Mouse (Mus musculus) stomach, embryonic 16.5 days (tissue): Measurements from ENCODE around the gene Srp68. TPM values are rescaled to one million over a fixed set of nuclear protein-coding genes. Genes with fewer than 3 reads are reported as not detected.

ENCODE experiments used
- ATAC-seq: fragments of 200-750 bp; cut with Nextera tagmentation; 2 replicates; pipeline ENCODE4 v1.8.0; 2017; ENCODE audit warnings: moderate number of reproducible peaks, moderate TSS enrichment; ENCODE audit not compliant: insufficient read depth, low FRiP score
- H3K27ac ChIP-seq: fragments of 300-500 bp; sonication (generic); 2 replicates; pipeline ENCODE4 v1.5.1; 2014; ENCODE audit warnings: low read length
- H3K27me3 ChIP-seq: fragments of 300-500 bp; sonication (generic); 2 replicates; pipeline ENCODE4 v1.6.1; 2014; ENCODE audit warnings: low read length, control low read depth, mixed read lengths; ENCODE audit not compliant: control insufficient read depth, insufficient read depth
- H3K36me3 ChIP-seq: fragments of 300-500 bp; sonication (generic); 2 replicates; pipeline ENCODE4 v1.6.1; 2014; ENCODE audit warnings: low read length; ENCODE audit not compliant: control insufficient read depth, insufficient read depth
- H3K4me1 ChIP-seq: fragments of 300-500 bp; sonication (generic); 2 replicates; pipeline ENCODE4 v1.6.1; 2014; ENCODE audit warnings: low read length, control low read depth, mixed read lengths; ENCODE audit not compliant: control insufficient read depth, insufficient read depth
- H3K4me2 ChIP-seq: fragments of 300-500 bp; sonication (generic); 2 replicates; pipeline ENCODE4 v1.6.1; 2014; ENCODE audit warnings: low read depth, low read length, mixed read lengths
- H3K4me3 ChIP-seq: fragments of 300-500 bp; sonication (generic); replicated peaks from 2 replicates; pipeline ENCODE4 v1.5.1; 2014; ENCODE audit warnings: mild to moderate bottlenecking, low read length
- H3K9ac ChIP-seq: fragments of 300-500 bp; sonication (generic); 2 replicates; pipeline ENCODE4 v1.6.1; 2014; ENCODE audit warnings: low read length
- H3K9me3 ChIP-seq: fragments of 300-500 bp; sonication (generic); replicated peaks from 2 replicates; pipeline ENCODE4 v1.6.1; 2016; ENCODE audit warnings: low read length, control low read depth; ENCODE audit not compliant: control insufficient read depth
- WGBS: fragments of 180-500 bp; shearing (Covaris S2); extraction: QIAGEN DNeasy Blood & Tissue Kit; methylation state at CpG from one replicate; pipeline ENCODE4 v1.1.7; 2014; 5-methylcytosine and 5-hydroxymethylcytosine counted together
- polyA plus RNA-seq: library from polyadenylated mRNA; unstranded; fragments of >200 nt; fragmentation: Nextera tagmentation; extraction: Ambion mirVana; gene quantifications from 2 replicates; pipeline ENCODE4 v1.2.1, GENCODE M21; 2015

The Srp68 gene
- polyA plus RNA-seq, 1 experiment from 2014 or later: 89.4 TPM

- Histone ChIP-seq H3K27ac (peak overlapping the region; percentile 92), H3K4me1 (peaks cover 9% of the 10 kb centered on the region), H3K9me3 (no peaks in the 10 kb centered on the region), H3K27me3 (no peaks in the 10 kb centered on the region), H3K36me3 (no peaks in the 10 kb centered on the region), H3K4me3 (peak overlapping the region; percentile 74), H3K4me2 (peak overlapping the region; percentile 78), H3K9ac (peak overlapping the region; percentile 85)
- WGBS: 1% methylated on average over 39 of the region's 39 CpGs
- ATAC-seq: peak; percentile 22; the same call in 1 of the 2 replicates
These were observed 460 bp downstream of the Srp68 start for GRCm38 (mm10) chr11:116273469-116274044.

- H3K9me3 ChIP-seq: no peaks in the 10 kb centered on the region
- no peak for ATAC-seq
- peaks cover 9% of the 10 kb centered on the region for H3K4me1 ChIP-seq
- H3K9ac ChIP-seq: peak overlapping the region; percentile 85
- no peak overlapping the region for H3K27ac ChIP-seq
- H3K4me2 ChIP-seq: peak overlapping the region; percentile 78
- peak overlapping the region; percentile 74 for H3K4me3 ChIP-seq
- WGBS: 42% methylated on average over 12 of the region's 12 CpGs
- H3K36me3 ChIP-seq: peaks cover 5% of the 10 kb centered on the region; the same call in 1 of the 2 replicates
- H3K27me3 ChIP-seq: no peaks in the 10 kb centered on the region
These were observed 1.2 kb downstream of the Srp68 start for GRCm38 (mm10) chr11:116272589-116273468.

GRCm38 (mm10) chr11:116269560-116269959 is 4.5 kb downstream of the Srp68 start:
- peaks cover 9% of the 10 kb centered on the region for H3K4me1 ChIP-seq
- no peak for ATAC-seq
- H3K36me3 ChIP-seq: peaks cover 19% of the 10 kb centered on the region
- H3K9me3 ChIP-seq: no peaks in the 10 kb centered on the region
- H3K4me3 ChIP-seq: no peak overlapping the region
- H3K27ac ChIP-seq: no peak overlapping the region
- WGBS: 92% methylated on average over 8 of the region's 8 CpGs
- no peaks in the 10 kb centered on the region for H3K27me3 ChIP-seq
- H3K4me2 ChIP-seq: no peak overlapping the region
- H3K9ac ChIP-seq: no peak overlapping the region

GRCm38 (mm10) chr11:116268313-116268712 is 5.7 kb downstream of the Srp68 start:
- H3K9me3 ChIP-seq: no peaks in the 10 kb centered on the region
- no peak overlapping the region for H3K4me3 ChIP-seq
- no peak overlapping the region for H3K27ac ChIP-seq
- ATAC-seq: no peak
- no peak overlapping the region for H3K9ac ChIP-seq
- peaks cover 9% of the 10 kb centered on the region for H3K4me1 ChIP-seq
- H3K4me2 ChIP-seq: no peak overlapping the region
- H3K27me3 ChIP-seq: no peaks in the 10 kb centered on the region
- peaks cover 23% of the 10 kb centered on the region for H3K36me3 ChIP-seq
- WGBS: 92% methylated on average over 6 of the region's 6 CpGs

- Histone ChIP-seq H3K27me3 (no peaks in the 10 kb centered on the region), H3K27ac (no peak overlapping the region), H3K4me3 (no peak overlapping the region), H3K36me3 (peaks cover 27% of the 10 kb centered on the region), H3K4me2 (no peak overlapping the region), H3K4me1 (peaks cover 4% of the 10 kb centered on the region), H3K9me3 (no peaks in the 10 kb centered on the region), H3K9ac (no peak overlapping the region)
- no peak for ATAC-seq
- 82% methylated on average over 8 of the region's 8 CpGs for WGBS
These were observed 6.4 kb downstream of the Srp68 start for GRCm38 (mm10) chr11:116267637-116268036.

- no peaks in the 10 kb centered on the region for H3K4me1 ChIP-seq
- no peak overlapping the region for H3K9ac ChIP-seq
- no peak overlapping the region for H3K4me3 ChIP-seq
- no peaks in the 10 kb centered on the region for H3K9me3 ChIP-seq
- 91% methylated on average over 4 of the region's 4 CpGs for WGBS
- no peak for ATAC-seq
- H3K27ac ChIP-seq: no peak overlapping the region
- no peak overlapping the region for H3K4me2 ChIP-seq
- peaks cover 27% of the 10 kb centered on the region for H3K36me3 ChIP-seq
- no peaks in the 10 kb centered on the region for H3K27me3 ChIP-seq
These were observed 8.2 kb downstream of the Srp68 start for GRCm38 (mm10) chr11:116265850-116266249.

GRCm38 (mm10) chr11:116265352-116265751 is 8.7 kb downstream of the Srp68 start:
- WGBS: 91% methylated on average over 11 of the region's 11 CpGs
- Histone ChIP-seq H3K9ac (no peak overlapping the region), H3K36me3 (peaks cover 29% of the 10 kb centered on the region), H3K27ac (no peak overlapping the region), H3K4me3 (no peak overlapping the region), H3K9me3 (no peaks in the 10 kb centered on the region), H3K27me3 (no peaks in the 10 kb centered on the region), H3K4me2 (no peak overlapping the region), H3K4me1 (no peaks in the 10 kb centered on the region)
- no peak for ATAC-seq

GRCm38 (mm10) chr11:116260259-116260658 is 13.8 kb downstream of the Srp68 start:
- H3K27me3 ChIP-seq: no peaks in the 10 kb centered on the region
- WGBS: 67% methylated on average over 7 of the region's 7 CpGs
- no peaks in the 10 kb centered on the region for H3K9me3 ChIP-seq
- peaks cover 28% of the 10 kb centered on the region for H3K36me3 ChIP-seq
- peak; percentile 63; the same call in 1 of the 2 replicates for ATAC-seq
- H3K4me1 ChIP-seq: 0 out of 2 replicates have a peak, but pooled peaks cover under 1% of the 10 kb centered on the region
- H3K27ac ChIP-seq: peak overlapping the region; percentile 57
- no peak overlapping the region for H3K4me3 ChIP-seq
- H3K4me2 ChIP-seq: no peak overlapping the region
- no peak overlapping the region for H3K9ac ChIP-seq

GRCm38 (mm10) chr11:116259461-116259860 is 14.6 kb downstream of the Srp68 start:
- H3K27me3 ChIP-seq: no peaks in the 10 kb centered on the region
- no peak for ATAC-seq
- 75% methylated on average over 8 of the region's 8 CpGs for WGBS

More at GRCm38 (mm10) chr11:116259461-116259860, 14.6 kb downstream of the Srp68 start:
- H3K4me3 ChIP-seq: no peak overlapping the region
- H3K4me1 ChIP-seq: peaks cover 5% of the 10 kb centered on the region; the same call in 1 of the 2 replicates
- H3K4me2 ChIP-seq: no peak overlapping the region
- H3K27ac ChIP-seq: peak overlapping the region; percentile 57
- no peaks in the 10 kb centered on the region for H3K9me3 ChIP-seq
- peaks cover 33% of the 10 kb centered on the region; the same call in 1 of the 2 replicates for H3K36me3 ChIP-seq
- no peak overlapping the region for H3K9ac ChIP-seq
